Mouse (Mus musculus): ENCODE measurements at regions not wholly inside any gene's neighbourhood (a gene's known extent, or its start where the extent isn't known, plus 50 kb on each side); places are given as distances from the start of the nearest gene placed in this dataset.

GRCm38 (mm10) chr16:85966892-85967444 is 65.3 kb upstream of the Adamts5 start:
- TF ChIP-seq CTCF (IDR thresholded peaks at IDR 0.05; ENCODE audit: borderline replicate concordance, extremely low read depth, insufficient read depth, insufficient read length), result no peak
- TF ChIP-seq POLR2A (IDR thresholded peaks at IDR 0.05; ENCODE audit: borderline replicate concordance, extremely low read depth, insufficient read depth, insufficient read length, poor library complexity, severe bottlenecking), result no peak

All from brain, embryonic 14.5 days (tissue).